Mouse (Mus musculus): Measurements from ENCODE around the gene Arhgap31. TPM values are rescaled to one million over a fixed set of nuclear protein-coding genes. Genes with fewer than 3 reads are reported as not detected.

Arhgap31 gene
- polyA plus RNA-seq, 1 experiment from 2014 or later: 10.9 TPM

DNA sequence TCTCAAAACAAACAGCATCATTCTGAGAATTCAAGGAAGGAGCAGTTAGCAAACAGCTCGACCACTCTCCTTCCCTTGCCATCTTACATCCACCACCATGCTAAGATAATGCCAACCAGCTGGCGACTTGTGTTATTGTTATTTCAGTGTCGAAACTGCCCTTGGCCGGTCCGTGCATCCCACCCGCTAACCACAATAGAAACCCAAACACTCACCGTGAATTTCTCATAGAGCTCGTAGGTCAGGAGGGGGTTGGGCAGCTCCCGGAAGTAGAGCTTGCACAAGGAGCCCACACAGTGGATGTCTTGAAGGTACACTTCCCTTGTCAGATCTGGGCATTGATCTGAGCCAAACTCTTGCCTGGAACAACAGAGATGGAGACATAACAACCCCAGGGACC lies 76.4 kb downstream of the Arhgap31 start:
- Histone ChIP-seq H3K9ac (ENCODE audit: low read length) (no peak overlapping the region), H3K27me3 (ENCODE audit: control insufficient read depth, insufficient read depth, low read length) (no peaks in the 10 kb centered on the region), H3K4me2 (ENCODE audit: low read depth, low read length) (no peak overlapping the region), H3K4me1 (ENCODE audit: control insufficient read depth, insufficient read depth, low read length) (no peaks in the 10 kb centered on the region), H3K4me3 (replicated peaks; ENCODE audit: low read length) (no peak overlapping the region), H3K36me3 (ENCODE audit: control insufficient read depth, insufficient read depth, low read length) (no peaks in the 10 kb centered on the region), H3K27ac (ENCODE audit: low read length) (no peak overlapping the region), H3K9me3 (replicated peaks; ENCODE audit: control insufficient read depth, low read length) (no peaks in the 10 kb centered on the region)
- WGBS: 59% methylated on average over 9 of the region's 9 CpGs
- no peak for ATAC-seq (ENCODE audit: insufficient read depth, low FRiP score)

DNA sequence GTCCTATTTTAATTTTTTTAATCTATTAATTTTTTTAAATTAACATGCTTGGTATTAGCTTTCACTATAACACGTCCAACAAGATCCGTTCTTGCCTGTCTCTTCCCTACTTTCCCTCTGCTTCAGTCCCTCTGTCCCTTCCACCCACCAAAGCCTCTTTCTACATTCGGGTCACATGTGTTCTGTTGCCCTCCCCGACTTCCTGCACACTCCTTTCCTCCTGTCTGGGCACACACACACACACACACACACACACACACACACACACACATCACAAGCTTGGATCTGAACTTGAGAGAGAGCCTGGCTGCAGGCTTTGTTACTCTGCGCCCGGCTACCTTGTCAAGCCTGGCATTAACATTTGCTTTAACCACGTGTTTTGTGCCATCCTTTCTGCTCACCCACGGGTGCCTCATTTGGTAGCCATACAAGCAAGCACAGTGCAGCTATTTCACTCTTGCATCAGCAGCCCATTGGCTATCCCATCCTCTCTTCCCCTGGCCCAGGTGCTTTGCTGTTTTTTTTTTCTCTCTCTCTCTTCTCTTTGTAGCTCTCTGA lies 77.2 kb downstream of the Arhgap31 start:
- Histone ChIP-seq H3K4me3 (replicated peaks; ENCODE audit: low read length) (no peak overlapping the region), H3K27me3 (ENCODE audit: control insufficient read depth, insufficient read depth, low read length) (no peaks in the 10 kb centered on the region), H3K36me3 (ENCODE audit: control insufficient read depth, insufficient read depth, low read length) (no peaks in the 10 kb centered on the region), H3K9ac (ENCODE audit: low read length) (no peak overlapping the region), H3K9me3 (replicated peaks; ENCODE audit: control insufficient read depth, low read length) (no peaks in the 10 kb centered on the region), H3K27ac (ENCODE audit: low read length) (no peak overlapping the region), H3K4me2 (ENCODE audit: low read depth, low read length) (no peak overlapping the region), H3K4me1 (ENCODE audit: control insufficient read depth, insufficient read depth, low read length) (no peaks in the 10 kb centered on the region)
- ATAC-seq (ENCODE audit: insufficient read depth, low FRiP score): no peak
- WGBS: 70% methylated on average over 8 of the region's 8 CpGs

DNA sequence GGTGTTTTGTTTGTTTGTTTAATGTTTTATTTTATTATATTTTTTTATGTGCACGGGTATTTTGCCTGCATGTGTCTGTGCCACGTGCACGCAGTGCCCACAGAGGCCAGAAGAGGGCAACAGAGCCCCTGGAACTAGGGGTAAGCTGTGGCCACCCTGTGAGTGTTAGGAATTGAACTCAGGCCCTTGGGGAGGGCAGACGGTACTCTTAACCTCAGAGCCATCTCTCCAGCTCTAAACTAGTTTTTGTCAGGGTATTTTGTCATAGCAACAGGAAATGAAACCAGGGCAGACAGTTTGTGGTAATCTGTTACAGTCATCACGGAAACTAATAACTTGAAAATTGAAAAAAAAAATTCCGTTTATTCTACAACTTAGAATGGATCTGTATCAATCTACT lies 80.9 kb downstream of the Arhgap31 start:
- Histone ChIP-seq H3K36me3 (ENCODE audit: control insufficient read depth, insufficient read depth, low read length) (no peaks in the 10 kb centered on the region), H3K9me3 (replicated peaks; ENCODE audit: control insufficient read depth, low read length) (no peaks in the 10 kb centered on the region), H3K4me2 (ENCODE audit: low read depth, low read length) (no peak overlapping the region), H3K9ac (ENCODE audit: low read length) (no peak overlapping the region), H3K4me1 (ENCODE audit: control insufficient read depth, insufficient read depth, low read length) (no peaks in the 10 kb centered on the region), H3K4me3 (replicated peaks; ENCODE audit: low read length) (no peak overlapping the region), H3K27ac (ENCODE audit: low read length) (no peak overlapping the region), H3K27me3 (ENCODE audit: control insufficient read depth, insufficient read depth, low read length) (no peaks in the 10 kb centered on the region)
- WGBS: 62% methylated on average over 6 of the region's 6 CpGs
- ATAC-seq (ENCODE audit: insufficient read depth, low FRiP score): no peak

DNA sequence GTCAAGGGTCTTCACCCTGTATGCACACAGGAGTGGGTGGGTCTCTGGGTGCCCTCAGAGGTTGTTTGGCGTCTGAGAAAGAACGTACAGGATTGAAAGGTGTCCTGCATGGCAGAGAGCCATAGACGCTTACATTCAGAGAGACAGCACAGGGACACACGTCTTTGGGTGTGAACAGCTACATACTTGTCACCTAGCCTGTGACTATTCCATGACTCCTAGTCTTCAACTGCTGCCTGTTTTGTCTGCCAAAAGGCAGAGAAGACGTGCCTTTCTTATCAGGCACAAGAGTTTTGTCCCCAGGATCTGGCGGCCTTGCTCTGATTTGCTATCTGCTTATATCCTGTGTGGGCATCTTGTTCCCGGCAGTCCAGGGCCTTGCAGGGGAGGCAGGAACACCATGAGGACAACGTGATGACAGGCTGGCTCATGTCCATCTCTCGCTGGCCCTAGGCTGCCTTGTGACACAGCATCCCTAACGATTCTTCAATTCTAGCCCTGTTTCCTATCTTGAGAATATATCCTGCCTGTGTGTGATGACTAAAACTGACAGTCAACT lies 87.2 kb downstream of the Arhgap31 start:
- Histone ChIP-seq H3K4me2 (ENCODE audit: low read depth, low read length) (no peak overlapping the region), H3K4me3 (replicated peaks; ENCODE audit: low read length) (no peak overlapping the region), H3K36me3 (ENCODE audit: control insufficient read depth, insufficient read depth, low read length) (no peaks in the 10 kb centered on the region), H3K9ac (ENCODE audit: low read length) (no peak overlapping the region), H3K27ac (ENCODE audit: low read length) (no peak overlapping the region), H3K27me3 (ENCODE audit: control insufficient read depth, insufficient read depth, low read length) (no peaks in the 10 kb centered on the region), H3K9me3 (replicated peaks; ENCODE audit: control insufficient read depth, low read length) (no peaks in the 10 kb centered on the region), H3K4me1 (ENCODE audit: control insufficient read depth, insufficient read depth, low read length) (no peaks in the 10 kb centered on the region)
- 74% methylated on average over 10 of the region's 10 CpGs for WGBS
- ATAC-seq (ENCODE audit: insufficient read depth, low FRiP score): no peak

GRCm38 (mm10) chr16:38625411-38625810 lies 87.7 kb downstream of the Arhgap31 start:
- Histone ChIP-seq H3K9me3 (replicated peaks; ENCODE audit: control insufficient read depth, low read length) (no peaks in the 10 kb centered on the region), H3K4me3 (replicated peaks; ENCODE audit: low read length) (no peak overlapping the region), H3K27me3 (ENCODE audit: control insufficient read depth, insufficient read depth, low read length) (no peaks in the 10 kb centered on the region), H3K9ac (ENCODE audit: low read length) (no peak overlapping the region), H3K4me1 (ENCODE audit: control insufficient read depth, insufficient read depth, low read length) (no peaks in the 10 kb centered on the region), H3K27ac (ENCODE audit: low read length) (no peak overlapping the region), H3K36me3 (ENCODE audit: control insufficient read depth, insufficient read depth, low read length) (no peaks in the 10 kb centered on the region), H3K4me2 (ENCODE audit: low read depth, low read length) (no peak overlapping the region)
- WGBS: 77% methylated on average over 7 of the region's 7 CpGs
- no peak for ATAC-seq (ENCODE audit: insufficient read depth, low FRiP score)

DNA sequence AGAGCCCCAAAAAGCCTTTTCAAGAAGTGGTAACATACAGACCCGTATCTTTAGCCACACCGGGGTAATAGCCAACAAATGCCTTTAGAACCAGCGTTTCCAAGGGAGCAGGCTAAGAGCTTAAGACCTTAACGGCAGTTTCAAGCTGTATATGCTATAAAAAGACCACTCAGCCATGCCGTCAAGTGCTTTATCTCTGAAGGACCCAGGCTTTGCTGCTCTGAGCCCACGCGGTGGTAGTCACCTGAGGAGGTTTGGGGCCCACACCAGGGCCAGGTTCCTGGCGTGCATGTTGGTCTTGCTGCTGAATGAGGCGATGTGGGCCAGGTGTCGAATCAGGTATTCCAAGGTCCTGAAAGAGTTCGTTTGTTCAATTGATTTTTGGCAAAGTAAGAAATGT lies 88.8 kb downstream of the Arhgap31 start:
- Histone ChIP-seq H3K4me1 (ENCODE audit: control insufficient read depth, insufficient read depth, low read length) (no peaks in the 10 kb centered on the region), H3K36me3 (ENCODE audit: control insufficient read depth, insufficient read depth, low read length) (no peaks in the 10 kb centered on the region)
- WGBS: 74% methylated on average over 11 of the region's 11 CpGs

DNA sequence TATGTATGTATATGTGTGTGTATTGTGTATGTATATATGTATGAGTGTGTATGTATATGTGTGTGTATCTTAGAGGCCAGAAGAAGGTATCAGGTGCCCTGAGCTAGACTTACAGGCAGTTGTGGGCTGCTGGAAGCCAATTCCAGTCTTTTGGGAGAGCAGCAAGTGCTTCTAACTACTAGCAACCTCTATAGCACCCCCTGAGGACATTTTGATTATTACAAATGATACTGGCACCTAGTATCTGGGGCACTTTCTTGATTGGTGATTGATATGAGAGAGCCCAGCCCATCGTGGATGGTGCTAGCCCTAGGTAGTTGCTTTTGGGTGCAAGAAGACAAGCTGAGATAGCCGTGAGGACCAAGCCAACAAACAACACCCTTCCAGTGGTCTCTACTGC lies 90.8 kb downstream of the Arhgap31 start:
- Histone ChIP-seq H3K9ac (ENCODE audit: low read length) (no peak overlapping the region), H3K4me3 (replicated peaks; ENCODE audit: low read length) (no peak overlapping the region), H3K9me3 (replicated peaks; ENCODE audit: control insufficient read depth, low read length) (no peaks in the 10 kb centered on the region), H3K4me2 (ENCODE audit: low read depth, low read length) (no peak overlapping the region), H3K4me1 (ENCODE audit: control insufficient read depth, insufficient read depth, low read length) (no peaks in the 10 kb centered on the region), H3K27me3 (ENCODE audit: control insufficient read depth, insufficient read depth, low read length) (no peaks in the 10 kb centered on the region), H3K27ac (ENCODE audit: low read length) (no peak overlapping the region), H3K36me3 (ENCODE audit: control insufficient read depth, insufficient read depth, low read length) (no peaks in the 10 kb centered on the region)
- 71% methylated on average over 2 of the region's 2 CpGs for WGBS
- no peak for ATAC-seq (ENCODE audit: insufficient read depth, low FRiP score)

More for the DNA sequence above, 88.8 kb downstream of the Arhgap31 start:
- no peak overlapping the region for H3K4me2 ChIP-seq (ENCODE audit: low read depth, low read length)
- H3K27me3 ChIP-seq (ENCODE audit: control insufficient read depth, insufficient read depth, low read length): no peaks in the 10 kb centered on the region
- no peaks in the 10 kb centered on the region for H3K9me3 ChIP-seq (replicated peaks; ENCODE audit: control insufficient read depth, low read length)
- H3K4me3 ChIP-seq (replicated peaks; ENCODE audit: low read length): no peak overlapping the region
- no peak for ATAC-seq (ENCODE audit: insufficient read depth, low FRiP score)
- H3K9ac ChIP-seq (ENCODE audit: low read length): no peak overlapping the region
- H3K27ac ChIP-seq (ENCODE audit: low read length): no peak overlapping the region

GRCm38 (mm10) chr16:38620696-38621450 lies 92.2 kb downstream of the Arhgap31 start:
- Histone ChIP-seq H3K36me3 (ENCODE audit: control insufficient read depth, insufficient read depth, low read length) (no peaks in the 10 kb centered on the region), H3K27me3 (ENCODE audit: control insufficient read depth, insufficient read depth, low read length) (no peaks in the 10 kb centered on the region), H3K4me3 (replicated peaks; ENCODE audit: low read length) (no peak overlapping the region), H3K4me2 (ENCODE audit: low read depth, low read length) (no peak overlapping the region), H3K9me3 (replicated peaks; ENCODE audit: control insufficient read depth, low read length) (no peaks in the 10 kb centered on the region), H3K27ac (ENCODE audit: low read length) (no peak overlapping the region), H3K9ac (ENCODE audit: low read length) (no peak overlapping the region), H3K4me1 (ENCODE audit: control insufficient read depth, insufficient read depth, low read length) (no peaks in the 10 kb centered on the region)
- ATAC-seq (ENCODE audit: insufficient read depth, low FRiP score): no peak
- 84% methylated on average over 16 of the region's 16 CpGs for WGBS

DNA sequence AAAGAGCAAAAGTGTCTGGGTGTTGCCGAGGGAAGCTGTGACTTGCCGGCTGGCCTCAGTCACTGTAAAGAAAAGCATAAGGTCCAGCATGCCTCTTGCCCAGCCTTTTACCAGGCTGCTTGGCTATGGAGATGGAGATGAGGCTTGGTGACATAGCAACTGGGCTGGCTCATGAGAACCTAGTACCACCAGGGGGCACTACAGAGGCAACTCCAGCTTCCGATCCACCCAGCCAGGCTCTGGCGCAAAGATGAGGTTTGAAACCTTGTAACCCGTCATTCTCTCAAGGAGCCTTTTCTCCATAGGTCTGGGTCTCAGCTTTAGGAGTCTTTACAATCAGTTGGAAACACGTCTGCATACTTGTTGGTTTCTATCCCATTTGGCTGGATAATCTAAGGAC lies 94.0 kb downstream of the Arhgap31 start:
- WGBS: 25% methylated on average over 6 of the region's 6 CpGs
- H3K4me1 ChIP-seq (ENCODE audit: control insufficient read depth, insufficient read depth, low read length): no peaks in the 10 kb centered on the region
- H3K36me3 ChIP-seq (ENCODE audit: control insufficient read depth, insufficient read depth, low read length): no peaks in the 10 kb centered on the region
- no peak overlapping the region for H3K4me3 ChIP-seq (replicated peaks; ENCODE audit: low read length)
- no peak overlapping the region for H3K4me2 ChIP-seq (ENCODE audit: low read depth, low read length)
- no peak overlapping the region for H3K27ac ChIP-seq (ENCODE audit: low read length)
- no peak overlapping the region for H3K9ac ChIP-seq (ENCODE audit: low read length)
- H3K9me3 ChIP-seq (replicated peaks; ENCODE audit: control insufficient read depth, low read length): no peaks in the 10 kb centered on the region
- peak; percentile 53; the same call in 1 of the 2 replicates for ATAC-seq (ENCODE audit: insufficient read depth, low FRiP score)
- H3K27me3 ChIP-seq (ENCODE audit: control insufficient read depth, insufficient read depth, low read length): no peaks in the 10 kb centered on the region
